Mouse (Mus musculus): ENCODE results near the gene Gm3739.
"Not testable (repeated sequence)": the region's sequence is repeated elsewhere in the genome, so short reads cannot be mapped to it uniquely, and the experiment has no call there.

The Gm3739 gene

DNA sequence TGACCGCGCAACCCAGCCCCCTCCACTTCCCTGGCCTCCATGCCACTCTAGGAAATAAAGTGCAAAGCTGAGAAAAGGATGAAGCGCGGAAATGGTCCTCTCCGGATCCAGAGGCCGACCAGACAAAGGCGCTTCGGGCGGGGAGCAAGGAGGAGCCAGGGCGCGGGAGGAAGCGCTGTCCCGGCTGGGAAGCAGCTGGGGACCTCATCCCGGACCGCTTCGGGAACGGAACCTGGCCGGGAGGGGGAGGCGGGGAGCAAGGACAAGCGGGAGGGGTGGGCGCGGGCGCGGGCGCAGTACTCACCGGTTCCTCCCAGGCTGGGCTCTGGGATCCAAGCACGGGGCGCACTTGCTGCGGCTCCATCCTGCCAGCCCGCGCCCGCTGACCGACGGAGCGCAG lies at the start of gene Gm3739:
Gm3739 (minus strand) TSS at position 389 of the 400 bp plus-strand sequence.
- not testable (repeated sequence) for DNase-seq (ENCODE audit: low spot score)

DNA sequence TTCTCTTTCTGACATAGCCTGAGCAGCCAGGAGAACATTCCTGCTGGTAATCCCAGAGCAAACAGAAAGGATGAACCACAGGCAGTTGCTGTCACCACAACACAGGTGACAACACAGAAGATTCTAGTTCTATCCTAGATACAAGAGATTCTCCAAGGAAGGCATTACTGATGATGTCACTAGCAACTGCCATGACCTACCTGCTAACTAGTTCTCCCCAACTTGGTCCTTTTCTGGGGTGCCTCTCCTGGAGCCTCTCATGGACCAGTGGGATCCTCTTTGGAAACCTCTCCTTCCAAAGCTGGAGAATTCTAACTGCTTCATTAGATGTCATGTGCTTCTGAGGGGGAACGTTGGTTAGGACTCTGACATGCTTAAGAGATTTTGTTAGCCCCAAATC lies 17.4 kb upstream of the Gm3739 start, which contains the start of gene Gm5797:
Gm5797 (minus strand) TSS at position 101 of the 400 bp plus-strand sequence.
- not testable (repeated sequence) for DNase-seq (ENCODE audit: low spot score)

DNA sequence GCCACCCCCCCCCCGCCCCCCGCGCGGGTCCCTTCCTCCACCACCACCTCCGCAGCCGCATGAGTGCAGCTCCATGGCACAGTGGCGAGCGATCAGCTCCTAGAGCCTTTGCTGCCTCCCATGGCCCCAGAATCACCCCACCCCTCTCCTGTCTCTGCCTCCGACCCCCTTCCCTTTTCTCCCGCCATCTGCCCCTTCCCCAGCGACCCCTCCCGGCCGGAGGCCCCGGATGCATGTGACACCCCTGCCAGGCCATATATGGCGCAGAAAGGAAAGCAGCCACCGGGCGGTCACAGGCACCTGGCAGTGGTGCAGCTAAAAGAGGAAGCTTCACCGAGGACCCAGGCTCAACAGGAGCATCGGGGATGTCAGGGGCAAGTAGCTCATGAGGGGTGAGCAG lies 244 bp upstream of the Gm3739 start:
- DNase-seq (ENCODE audit: low spot score), result not testable (repeated sequence)

DNA sequence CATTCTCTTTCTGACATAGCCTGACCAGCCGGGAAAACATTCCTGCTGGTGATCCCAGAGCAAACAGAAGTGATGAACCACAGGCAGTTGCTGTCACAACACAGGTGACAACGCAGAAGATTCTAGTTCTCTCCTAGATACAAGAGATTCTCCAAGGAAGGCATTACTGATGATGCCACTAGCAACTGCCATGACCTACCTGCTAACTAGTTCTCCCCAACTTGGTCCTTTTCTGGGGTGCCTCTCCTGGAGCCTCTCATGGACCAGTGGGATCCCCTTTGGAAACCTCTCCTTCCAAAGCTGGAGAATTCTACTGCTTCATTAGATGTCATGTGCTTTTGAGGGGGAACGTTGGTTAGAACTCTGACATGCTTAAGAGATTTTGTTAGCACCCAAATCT lies 50.2 kb downstream of the Gm3739 start, which contains the start of gene Gm3727:
Gm3727 (minus strand) TSS at position 101 of the 400 bp plus-strand sequence.
- DNase-seq (ENCODE audit: low spot score), result not testable (repeated sequence)

Data from layer of hippocampus, adult 9-10 months (tissue).